Mouse (Mus musculus) liver, embryonic 12.5 days (tissue): Measurements from ENCODE around the gene Zfp787. TPM values are rescaled to one million over a fixed set of nuclear protein-coding genes. Genes with fewer than 3 reads are reported as not detected.
"Not testable (repeated sequence)": the region's sequence is repeated elsewhere in the genome, so short reads cannot be mapped to it uniquely, and the experiment has no call there.

Experiments
- ATAC-seq: fragments of 200-750 bp; cut with Nextera tagmentation; 2 replicates; pipeline ENCODE4 v1.8.0; 2017; ENCODE audit warnings: moderate number of reproducible peaks, mild to moderate bottlenecking, moderate library complexity
- H3K27ac ChIP-seq: fragments of 300-500 bp; sonication (generic); 2 replicates; pipeline ENCODE4 v1.5.1; 2016; ENCODE audit warnings: mild to moderate bottlenecking
- H3K27me3 ChIP-seq: fragments of 300-500 bp; sonication (generic); replicated peaks from 2 replicates; pipeline ENCODE4 v1.6.1; 2016; ENCODE audit warnings: mild to moderate bottlenecking, moderate library complexity
- H3K36me3 ChIP-seq: fragments of 300-500 bp; sonication (generic); 2 replicates; pipeline ENCODE4 v1.6.1; 2016; ENCODE audit warnings: mild to moderate bottlenecking, moderate library complexity
- H3K4me1 ChIP-seq: fragments of 300-500 bp; sonication (generic); 2 replicates; pipeline ENCODE4 v1.6.1; 2016
- H3K4me2 ChIP-seq: fragments of 300-500 bp; sonication (generic); 2 replicates; pipeline ENCODE4 v1.6.1; 2016; ENCODE audit warnings: mild to moderate bottlenecking, moderate library complexity
- H3K4me3 ChIP-seq: fragments of 300-500 bp; sonication (generic); 2 replicates; pipeline ENCODE4 v1.5.1; 2016; ENCODE audit warnings: mild to moderate bottlenecking, moderate library complexity
- H3K9ac ChIP-seq: fragments of 300-500 bp; sonication (generic); 2 replicates; pipeline ENCODE4 v1.6.1; 2016; ENCODE audit warnings: mild to moderate bottlenecking, moderate library complexity
- H3K9me3 ChIP-seq: fragments of 300-500 bp; sonication (generic); replicated peaks from 2 replicates; pipeline ENCODE4 v1.6.1; 2016; ENCODE audit warnings: mild to moderate bottlenecking, moderate library complexity
- WGBS: fragments of 180-500 bp; shearing (Covaris S2); methylation state at CpG from one replicate; pipeline ENCODE4 v1.1.7; 2016; ENCODE audit not compliant: insufficient replicate concordance; 5-methylcytosine and 5-hydroxymethylcytosine counted together
- polyA plus RNA-seq: library from polyadenylated mRNA; unstranded; fragments of >200 nt; fragmentation: Nextera tagmentation; extraction: Ambion mirVana; gene quantifications from 2 replicates; pipeline ENCODE4 v1.2.1, GENCODE M21; 2016

Gene Zfp787
- polyA plus RNA-seq, 1 experiment from 2014 or later, result 18.0 TPM

DNA sequence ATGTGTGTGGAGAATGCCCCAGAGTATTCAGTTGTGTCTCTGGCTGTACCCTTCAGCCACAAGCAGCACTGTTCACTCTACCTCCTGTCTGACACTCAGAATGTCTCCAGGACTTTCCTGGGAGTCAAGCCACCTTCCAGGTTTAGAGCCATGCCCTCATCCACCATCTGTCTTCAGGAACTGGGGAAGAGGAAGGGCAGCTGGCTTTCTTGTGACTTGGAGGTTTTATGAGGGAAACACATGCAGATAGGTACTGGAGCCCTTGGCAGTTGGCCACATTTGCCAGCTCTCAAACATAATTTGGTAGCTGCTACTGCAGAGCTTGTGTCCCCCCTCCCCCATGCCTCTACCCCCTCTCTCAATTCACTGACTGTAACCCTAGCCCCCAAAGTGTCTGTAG lies 23.2 kb upstream of the Zfp787 start:
- H3K4me3 ChIP-seq, result no peak overlapping the region
- peaks cover 33% of the 10 kb centered on the region for H3K36me3 ChIP-seq
- H3K27me3 ChIP-seq, result no peaks in the 10 kb centered on the region
- no peak overlapping the region for H3K27ac ChIP-seq
- H3K4me1 ChIP-seq, result peaks cover 28% of the 10 kb centered on the region
- no peaks in the 10 kb centered on the region for H3K9me3 ChIP-seq
- H3K4me2 ChIP-seq, result no peak overlapping the region
- no peak overlapping the region for H3K9ac ChIP-seq
- no peak for ATAC-seq

DNA sequence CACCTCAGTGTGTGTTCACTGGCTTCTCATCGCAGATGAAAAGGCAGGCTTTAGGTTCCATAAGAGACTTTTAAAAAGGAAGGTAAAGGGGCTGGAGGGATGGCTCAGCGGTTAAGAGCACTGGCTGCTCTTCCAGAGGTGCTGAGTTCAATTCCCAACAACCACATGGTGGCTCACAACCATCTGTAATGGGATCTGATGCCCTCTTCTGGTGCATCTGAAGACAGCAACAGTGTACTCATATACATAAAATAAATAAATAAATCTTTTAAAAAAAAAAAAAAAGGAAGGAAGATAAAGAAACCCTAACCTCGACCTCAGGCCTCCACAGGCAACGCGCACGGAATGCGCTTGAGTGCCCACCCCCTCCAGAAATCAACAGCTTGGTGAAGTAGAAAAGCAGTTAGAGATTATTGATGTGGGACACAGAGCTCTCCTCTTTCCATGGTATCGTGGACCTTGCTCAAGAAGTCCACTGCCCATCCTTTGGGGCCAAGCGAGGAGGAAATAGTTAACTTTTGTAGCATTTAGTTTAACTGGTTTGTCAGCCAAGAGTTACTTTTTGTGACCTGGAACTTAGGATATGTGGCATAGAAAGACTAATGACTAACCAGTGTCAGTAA lies 18.7 kb upstream of the Zfp787 start:
- H3K36me3 ChIP-seq, result peaks cover 23% of the 10 kb centered on the region; the same call in 1 of the 2 replicates
- not testable (repeated sequence) for H3K4me3 ChIP-seq, ATAC-seq, H3K9me3 ChIP-seq, H3K9ac ChIP-seq, H3K27me3 ChIP-seq
- H3K4me1 ChIP-seq, result peaks cover 49% of the 10 kb centered on the region
- peak overlapping the region; percentile 50 for H3K27ac ChIP-seq
- peak overlapping the region; percentile 17 for H3K4me2 ChIP-seq
- WGBS, result 36% methylated on average over 9 of the region's 9 CpGs

DNA sequence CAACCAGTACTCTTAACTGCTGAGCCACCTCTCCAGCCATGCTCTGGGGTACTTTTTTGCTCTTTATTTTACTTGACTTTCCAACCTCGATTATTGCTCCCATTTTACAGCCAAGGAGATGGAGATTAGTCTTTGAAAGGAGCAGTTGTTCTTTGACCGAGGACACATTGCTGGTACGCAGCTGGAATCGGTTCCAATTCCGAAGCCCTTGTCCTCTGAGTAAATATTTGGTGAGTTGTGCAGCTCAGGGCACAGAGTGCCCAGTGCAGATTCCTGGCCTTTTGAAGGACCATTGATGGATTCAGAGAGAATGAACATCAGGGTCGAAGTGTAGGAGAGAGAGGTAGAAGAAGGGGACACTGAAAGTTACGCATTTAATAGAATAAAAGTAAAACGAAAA lies 18.1 kb upstream of the Zfp787 start:
- WGBS, result 75% methylated on average over 8 of the region's 8 CpGs
- no peak for ATAC-seq
- H3K4me2 ChIP-seq, result peak overlapping the region; percentile 94

GRCm38 (mm10) chr7:6172674-6173244 lies 17.0 kb upstream of the Zfp787 start:
- Histone ChIP-seq H3K4me3 (peak overlapping the region; percentile 74), H3K36me3 (peaks cover 12% of the 10 kb centered on the region; the same call in 1 of the 2 replicates), H3K27ac (peak overlapping the region; percentile 80), H3K27me3 (no peaks in the 10 kb centered on the region), H3K9ac (peak overlapping the region; percentile 84), H3K4me1 (peaks cover 49% of the 10 kb centered on the region), H3K9me3 (no peaks in the 10 kb centered on the region), H3K4me2 (peak overlapping the region; percentile 94)
- 2% methylated on average over 28 of the region's 28 CpGs for WGBS
- ATAC-seq, result peak; percentile 43

More for the DNA sequence above, 18.1 kb upstream of the Zfp787 start:
- Histone ChIP-seq H3K27ac (peak overlapping the region; percentile 50), H3K36me3 (peaks cover 21% of the 10 kb centered on the region; the same call in 1 of the 2 replicates), H3K9ac (no peak overlapping the region), H3K9me3 (no peaks in the 10 kb centered on the region), H3K4me3 (no peak overlapping the region), H3K4me1 (peaks cover 49% of the 10 kb centered on the region), H3K27me3 (no peaks in the 10 kb centered on the region)

- no peaks in the 10 kb centered on the region for H3K27me3 ChIP-seq
- peak within 1 kb of the TSS; percentile 84 for H3K9ac ChIP-seq
- H3K4me3 ChIP-seq, result peak within 1 kb of the TSS; percentile 74
- peak within 1 kb of the TSS; percentile 80 for H3K27ac ChIP-seq
- peak within 1 kb of the TSS; percentile 94 for H3K4me2 ChIP-seq
- H3K36me3 ChIP-seq, result peaks cover 9% of the 10 kb centered on the region; the same call in 1 of the 2 replicates
- H3K9me3 ChIP-seq, result no peaks in the 10 kb centered on the region
- peak; percentile 84 for ATAC-seq
- H3K4me1 ChIP-seq, result peaks cover 49% of the 10 kb centered on the region
- WGBS, result under 1% methylated on average over 37 of the region's 37 CpGs
These were observed 16.3 kb upstream of the Zfp787 start, which contains the start of gene Zfp444 for GRCm38 (mm10) chr7:6172006-6172649. TSS of gene Zfp444 (plus strand) at chr7:6172226.

GRCm38 (mm10) chr7:6171444-6172005 lies 15.7 kb upstream of the Zfp787 start:
- Histone ChIP-seq H3K4me2 (peak overlapping the region; percentile 94), H3K9me3 (no peaks in the 10 kb centered on the region), H3K4me1 (peaks cover 49% of the 10 kb centered on the region), H3K9ac (peak overlapping the region; percentile 84), H3K27me3 (no peaks in the 10 kb centered on the region), H3K27ac (peak overlapping the region; percentile 80), H3K4me3 (peak overlapping the region; percentile 74), H3K36me3 (peaks cover 5% of the 10 kb centered on the region; the same call in 1 of the 2 replicates)
- peak; percentile 48 for ATAC-seq
- WGBS, result 1% methylated on average over 24 of the region's 24 CpGs

DNA sequence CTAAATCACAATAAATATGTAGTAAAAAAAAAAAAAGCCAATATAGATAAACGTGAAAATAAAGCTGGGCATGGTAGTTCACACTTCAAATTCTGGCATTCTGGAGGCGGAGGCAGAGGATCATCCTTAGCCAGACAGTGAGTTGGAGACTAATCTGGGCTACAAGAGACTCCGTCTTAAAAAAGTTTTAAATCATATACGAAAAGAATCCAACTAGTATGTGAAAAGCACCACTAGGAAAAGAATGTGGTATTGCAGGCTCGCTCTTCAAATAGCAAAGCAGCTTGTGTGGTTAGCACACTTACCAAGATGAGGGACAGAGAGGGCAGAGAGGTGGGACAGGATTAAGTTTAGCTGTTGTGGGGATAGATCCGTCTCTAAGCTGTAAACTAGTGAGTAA lies 15.1 kb upstream of the Zfp787 start:
- Histone ChIP-seq H3K9ac (no peak overlapping the region), H3K36me3 (peaks cover 3% of the 10 kb centered on the region; the same call in 1 of the 2 replicates), H3K27ac (peak overlapping the region; percentile 80; the same call in 1 of the 2 replicates), H3K4me2 (peak overlapping the region; percentile 94), H3K27me3 (no peaks in the 10 kb centered on the region), H3K4me3 (peak overlapping the region; percentile 74), H3K4me1 (peaks cover 48% of the 10 kb centered on the region), H3K9me3 (no peaks in the 10 kb centered on the region)
- no peak for ATAC-seq
- 58% methylated on average over 6 of the region's 6 CpGs for WGBS

GRCm38 (mm10) chr7:6170391-6170790 lies 14.6 kb upstream of the Zfp787 start:
- Histone ChIP-seq H3K9ac (no peak overlapping the region), H3K27me3 (no peaks in the 10 kb centered on the region), H3K4me1 (peaks cover 43% of the 10 kb centered on the region), H3K9me3 (no peaks in the 10 kb centered on the region), H3K27ac (0 out of 2 replicates have a peak overlapping the region, but pooled peaks have one; percentile 1), H3K4me2 (no peak overlapping the region), H3K36me3 (no peaks in the 10 kb centered on the region; the same call in 1 of the 2 replicates), H3K4me3 (no peak overlapping the region)
- no peak for ATAC-seq
- 73% methylated on average over 9 of the region's 9 CpGs for WGBS

GRCm38 (mm10) chr7:6169403-6169802 lies 13.6 kb upstream of the Zfp787 start:
- Histone ChIP-seq H3K27me3 (0 out of 2 replicates have a peak, but pooled peaks cover under 1% of the 10 kb centered on the region), H3K9ac (no peak overlapping the region), H3K9me3 (no peaks in the 10 kb centered on the region), H3K4me1 (peaks cover 33% of the 10 kb centered on the region), H3K4me2 (no peak overlapping the region), H3K27ac (0 out of 2 replicates have a peak overlapping the region, but pooled peaks have one; percentile 26), H3K36me3 (no peaks in the 10 kb centered on the region; the same call in 1 of the 2 replicates), H3K4me3 (no peak overlapping the region)
- ATAC-seq, result no peak
- 56% methylated on average over 3 of the region's 3 CpGs for WGBS

- Histone ChIP-seq H3K27me3 (0 out of 2 replicates have a peak, but pooled peaks cover 4% of the 10 kb centered on the region), H3K4me3 (no peak overlapping the region), H3K9ac (no peak overlapping the region), H3K9me3 (no peaks in the 10 kb centered on the region), H3K4me1 (no peaks in the 10 kb centered on the region; the same call in 1 of the 2 replicates), H3K4me2 (no peak overlapping the region), H3K36me3 (no peaks in the 10 kb centered on the region), H3K27ac (no peak overlapping the region)
- 50% methylated on average over 5 of the region's 5 CpGs for WGBS
- no peak for ATAC-seq
These were observed 8.9 kb upstream of the Zfp787 start for GRCm38 (mm10) chr7:6164671-6165070.

GRCm38 (mm10) chr7:6162172-6162571 lies 6.4 kb upstream of the Zfp787 start:
- Histone ChIP-seq H3K4me3 (no peak overlapping the region), H3K4me1 (peaks cover 10% of the 10 kb centered on the region), H3K27me3 (0 out of 2 replicates have a peak, but pooled peaks cover 4% of the 10 kb centered on the region), H3K4me2 (no peak overlapping the region), H3K36me3 (no peaks in the 10 kb centered on the region), H3K9me3 (no peaks in the 10 kb centered on the region), H3K9ac (no peak overlapping the region), H3K27ac (no peak overlapping the region)
- no peak for ATAC-seq
- WGBS, result 57% methylated on average over 4 of the region's 4 CpGs
